Mouse (Mus musculus): ENCODE measurements around the gene Sds. TPM values are rescaled to one million over a fixed set of nuclear protein-coding genes. Genes with fewer than 3 reads are reported as not detected.

The Sds gene
- polyA plus RNA-seq, 2 experiments = 0.13 to 0.22 TPM

GRCm38 (mm10) chr5:120467026-120467425 is 9.3 kb upstream of the Sds start:
- peak overlapping the region in 1 of 2 experiments; percentile 21; a peak in 1 of 4 replicates for H3K4me3 ChIP-seq (ENCODE audit: insufficient read depth in 1 of 2, low read depth in 2 of 2, low read length in 2 of 2)
- DNase-seq (ENCODE audit: low read depth in 3 of 3, low spot score in 3 of 3) (no peak), ATAC-seq (ENCODE audit: insufficient read depth) (no peak)
- H3K27ac ChIP-seq = no peak overlapping the region
- H3K4me1 ChIP-seq (replicated peaks; ENCODE audit: control insufficient read depth in 2 of 2, insufficient read depth in 2 of 2, low read length in 1 of 2) = no peaks in the 10 kb centered on the region
- H3K9me3 ChIP-seq (ENCODE audit: control insufficient read depth, low read length) = no peaks in the 10 kb centered on the region
- H3K36me3 ChIP-seq (replicated peaks; ENCODE audit: control insufficient read depth, insufficient read depth, low read depth) = no peaks in the 10 kb centered on the region
- TF ChIP-seq EP300 (IDR thresholded peaks at IDR 0.05; ENCODE audit: low read depth) (no peak), CTCF (IDR thresholded peaks at IDR 0.05; ENCODE audit: low read depth) (no peak)
- peaks cover 2% of the 10 kb centered on the region; the same call in 1 of the 2 replicates for H3K27me3 ChIP-seq (ENCODE audit: control insufficient read depth, insufficient read depth, low read length)
- H3K9ac ChIP-seq (replicated peaks) = no peak overlapping the region
- H3K4me2 ChIP-seq (ENCODE audit: low read depth) = no peak overlapping the region
- WGBS (ENCODE audit: insufficient replicate concordance) = 21% methylated on average over 4 of the region's 4 CpGs

- Histone ChIP-seq H3K27ac (no peak overlapping the region), H3K4me1 (replicated peaks; ENCODE audit: control insufficient read depth in 2 of 2, insufficient read depth in 2 of 2, low read length in 1 of 2) (no peaks in the 10 kb centered on the region), H3K27me3 (ENCODE audit: control insufficient read depth, insufficient read depth, low read length) (peaks cover 2% of the 10 kb centered on the region; the same call in 1 of the 2 replicates), H3K36me3 (replicated peaks; ENCODE audit: control insufficient read depth, insufficient read depth, low read depth) (no peaks in the 10 kb centered on the region), H3K9ac (replicated peaks) (no peak overlapping the region), H3K9me3 (ENCODE audit: control insufficient read depth, low read length) (no peaks in the 10 kb centered on the region), H3K4me2 (ENCODE audit: low read depth) (no peak overlapping the region), H3K4me3 (ENCODE audit: insufficient read depth in 1 of 2, low read depth in 2 of 2, low read length in 2 of 2) (no peak overlapping the region)
- ATAC-seq (ENCODE audit: insufficient read depth) = no peak
- WGBS (ENCODE audit: insufficient replicate concordance) = 58% methylated on average over 5 of the region's 5 CpGs
- TF ChIP-seq CTCF (IDR thresholded peaks at IDR 0.05; ENCODE audit: low read depth) = no peak
- no peak for TF ChIP-seq EP300 (IDR thresholded peaks at IDR 0.05; ENCODE audit: low read depth)
- no peak for DNase-seq (ENCODE audit: low read depth in 3 of 3, low spot score in 3 of 3)
These were observed 8.0 kb upstream of the Sds start for GRCm38 (mm10) chr5:120468336-120468735.

DNA sequence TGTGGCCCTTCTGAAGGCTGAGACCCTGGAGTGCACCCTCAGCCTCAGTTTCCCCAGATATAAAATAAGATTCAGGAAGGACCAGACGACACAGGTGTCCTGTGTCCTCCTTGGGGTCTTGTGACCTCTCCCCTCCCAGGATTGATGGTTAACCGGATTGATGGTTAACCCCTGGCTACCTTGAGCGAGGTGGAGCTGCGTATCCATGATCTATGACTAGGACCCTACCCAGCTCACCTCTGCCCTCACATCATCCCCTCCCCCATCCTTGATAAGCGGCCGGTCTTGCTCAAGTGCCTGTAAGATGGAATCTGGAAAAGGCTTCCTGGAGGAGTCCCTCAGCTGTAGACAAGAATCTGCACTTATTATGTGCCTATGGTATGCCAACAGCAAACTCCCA is 7.5 kb upstream of the Sds start:
- no peaks in the 10 kb centered on the region for H3K36me3 ChIP-seq (replicated peaks; ENCODE audit: control insufficient read depth, insufficient read depth, low read depth)
- no peak overlapping the region for H3K9ac ChIP-seq (replicated peaks)
- WGBS (ENCODE audit: insufficient replicate concordance) = 68% methylated on average over 6 of the region's 6 CpGs
- H3K4me2 ChIP-seq (ENCODE audit: low read depth) = no peak overlapping the region
- H3K27ac ChIP-seq = no peak overlapping the region
- H3K4me3 ChIP-seq (ENCODE audit: insufficient read depth in 1 of 2, low read depth in 2 of 2, low read length in 2 of 2) = no peak overlapping the region
- no peaks in the 10 kb centered on the region for H3K9me3 ChIP-seq (ENCODE audit: control insufficient read depth, low read length)
- no peaks in the 10 kb centered on the region for H3K4me1 ChIP-seq (replicated peaks; ENCODE audit: control insufficient read depth in 2 of 2, insufficient read depth in 2 of 2, low read length in 1 of 2)
- DNase-seq (ENCODE audit: low read depth in 3 of 3, low spot score in 3 of 3) = no peak
- TF ChIP-seq EP300 (IDR thresholded peaks at IDR 0.05; ENCODE audit: low read depth) (no peak), CTCF (IDR thresholded peaks at IDR 0.05; ENCODE audit: low read depth) (no peak)
- ATAC-seq (ENCODE audit: insufficient read depth) = no peak
- peaks cover under 1% of the 10 kb centered on the region; the same call in 1 of the 2 replicates for H3K27me3 ChIP-seq (ENCODE audit: control insufficient read depth, insufficient read depth, low read length)

GRCm38 (mm10) chr5:120471538-120471937 is 4.8 kb upstream of the Sds start:
- Histone ChIP-seq H3K36me3 (replicated peaks; ENCODE audit: control insufficient read depth, insufficient read depth, low read depth) (no peaks in the 10 kb centered on the region), H3K27me3 (ENCODE audit: control insufficient read depth, insufficient read depth, low read length) (no peaks in the 10 kb centered on the region; the same call in 1 of the 2 replicates), H3K9ac (replicated peaks) (no peak overlapping the region), H3K4me2 (ENCODE audit: low read depth) (no peak overlapping the region), H3K27ac (no peak overlapping the region), H3K9me3 (ENCODE audit: control insufficient read depth, low read length) (no peaks in the 10 kb centered on the region), H3K4me3 (ENCODE audit: insufficient read depth in 1 of 2, low read depth in 2 of 2, low read length in 2 of 2) (no peak overlapping the region), H3K4me1 (replicated peaks; ENCODE audit: control insufficient read depth in 2 of 2, insufficient read depth in 2 of 2, low read length in 1 of 2) (no peaks in the 10 kb centered on the region)
- no peak for ATAC-seq (ENCODE audit: insufficient read depth)
- DNase-seq (ENCODE audit: low read depth in 3 of 3, low spot score in 3 of 3) = no peak
- WGBS (ENCODE audit: insufficient replicate concordance) = 44% methylated on average over 4 of the region's 4 CpGs
- no peak for TF ChIP-seq CTCF (IDR thresholded peaks at IDR 0.05; ENCODE audit: low read depth)
- no peak for TF ChIP-seq EP300 (IDR thresholded peaks at IDR 0.05; ENCODE audit: low read depth)

GRCm38 (mm10) chr5:120472770-120473169 is 3.6 kb upstream of the Sds start, which contains the start of gene Sdsl:
Sdsl (minus strand) TSS chr5:120472810.
- 57% methylated on average over 8 of the region's 8 CpGs for WGBS (ENCODE audit: insufficient replicate concordance)
- Histone ChIP-seq H3K9me3 (ENCODE audit: control insufficient read depth, low read length) (no peaks in the 10 kb centered on the region), H3K4me3 (ENCODE audit: insufficient read depth in 1 of 2, low read depth in 2 of 2, low read length in 2 of 2) (no peak within 1 kb of the TSS), H3K27me3 (ENCODE audit: control insufficient read depth, insufficient read depth, low read length) (peaks cover 2% of the 10 kb centered on the region; the same call in 1 of the 2 replicates), H3K4me2 (ENCODE audit: low read depth) (no peak within 1 kb of the TSS), H3K9ac (replicated peaks) (no peak within 1 kb of the TSS), H3K36me3 (replicated peaks; ENCODE audit: control insufficient read depth, insufficient read depth, low read depth) (no peaks in the 10 kb centered on the region), H3K27ac (no peak within 1 kb of the TSS), H3K4me1 (replicated peaks; ENCODE audit: control insufficient read depth in 2 of 2, insufficient read depth in 2 of 2, low read length in 1 of 2) (no peaks in the 10 kb centered on the region)
- TF ChIP-seq CTCF (IDR thresholded peaks at IDR 0.05; ENCODE audit: low read depth) = no peak
- no peak for TF ChIP-seq EP300 (IDR thresholded peaks at IDR 0.05; ENCODE audit: low read depth)
- ATAC-seq (ENCODE audit: insufficient read depth) (no peak), DNase-seq (ENCODE audit: low read depth in 3 of 3, low spot score in 3 of 3) (no peak)
